ENCODE assay signal across 8 mouse cellular contexts in the genomic region with DNA sequence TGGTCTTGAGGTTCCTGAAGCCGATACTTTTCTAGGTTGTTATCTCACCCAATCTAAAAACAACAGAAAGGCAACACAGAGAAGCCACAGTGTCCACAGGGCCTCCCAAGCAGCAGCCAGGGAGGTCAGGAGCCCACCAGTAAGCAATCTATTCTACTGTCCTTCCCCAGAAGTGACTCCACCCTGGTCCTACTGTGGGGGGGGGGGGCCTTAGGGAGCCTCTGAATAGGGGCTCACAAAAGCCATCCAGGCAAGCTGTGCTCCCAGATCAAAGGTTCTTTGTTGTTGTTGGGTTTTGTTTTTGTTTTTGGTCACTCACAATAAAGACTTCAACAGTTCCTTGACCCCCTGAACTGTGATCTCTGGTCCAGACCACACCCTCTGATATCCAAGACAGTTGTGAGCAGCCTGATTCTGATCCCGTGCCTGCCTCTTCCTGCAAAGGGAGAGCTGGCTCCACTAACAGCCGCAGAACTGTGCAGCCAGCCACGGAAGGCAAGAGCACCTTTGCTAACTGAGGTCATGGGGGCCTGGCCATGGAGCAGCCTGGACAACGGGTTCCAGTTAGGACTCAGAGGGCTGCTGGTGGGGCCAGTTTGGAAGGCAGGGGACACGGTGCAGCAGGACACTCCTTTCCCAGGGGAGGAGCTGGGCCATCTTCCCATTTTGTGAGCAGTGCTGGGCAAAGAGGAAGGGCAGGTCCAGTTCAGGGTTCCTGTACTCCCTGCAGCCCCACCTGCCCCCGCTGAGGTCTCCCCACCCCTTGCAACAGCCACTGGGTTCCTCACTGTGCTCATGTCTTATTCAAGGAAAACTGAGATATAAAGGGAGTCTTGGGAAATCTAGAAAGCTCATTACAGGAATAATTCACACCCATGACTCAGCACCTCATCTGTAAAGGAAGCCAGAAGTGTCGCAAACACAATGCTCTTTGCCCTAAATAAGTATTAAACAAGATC. TPM values are rescaled to one million over a fixed set of nuclear protein-coding genes. Genes with fewer than 3 reads are reported as not detected.
DNase-seq lines count a peak whose midpoint lies in the region; ATAC-seq and TF ChIP-seq lines count a peak whose summit lies in the region.

No protein-coding gene starts in this region.

- CTCF ChIA-PET in Patski (lab: Charles Lee) = interaction anchor here (0.8 to 1.9 kb wide), 2 partner anchors 8 to 10 kb away, joined by 3 to 4 read pairs; no protein-coding TSS in a partner anchor

- H3K27me3 ChIP-seq in Patski = no peaks in the 10 kb centered on the region
- H3K27me3 ChIP-seq in intestine, embryonic 16.5 days (replicated peaks; ENCODE audit: control insufficient read depth, insufficient read depth, low read length) = no peaks in the 10 kb centered on the region
- no peaks in the 10 kb centered on the region for H3K27me3 ChIP-seq in lung, embryonic 14.5 days (ENCODE audit: insufficient read depth, low read length)

- H3K27ac ChIP-seq in intestine, embryonic 16.5 days (ENCODE audit: low read length) = peak overlapping the region; percentile 62
- no peak overlapping the region for H3K27ac ChIP-seq in lung, embryonic 14.5 days (ENCODE audit: low read depth)

- H3K4me1 ChIP-seq in intestine, embryonic 16.5 days (ENCODE audit: control insufficient read depth, insufficient read depth, low read length) = peaks cover 16% of the 10 kb centered on the region
- peaks cover 8% of the 10 kb centered on the region; the same call in 1 of the 2 replicates for H3K4me1 ChIP-seq in lung, embryonic 14.5 days (ENCODE audit: insufficient read depth)

- in situ Hi-C loops in Patski (cut with MboI; ENCODE audit: low pct_unique_long_range_greater_than_20kb) = no loop called here

- no peak overlapping the region for H3K4me2 ChIP-seq in intestine, embryonic 16.5 days (ENCODE audit: low read depth, low read length)
- no peak overlapping the region for H3K4me2 ChIP-seq in lung, embryonic 14.5 days

- POLR2A ChIA-PET in Patski (lab: Charles Lee) = interaction anchor here (0.6 to 0.9 kb wide), 2 partner anchors 10 to 138 kb away, joined by 3 to 7 read pairs; no protein-coding TSS in a partner anchor

- DNase-seq in 3134 (ENCODE audit: extremely low read depth, insufficient read length, low spot score) = peak; percentile 71
- no peak for DNase-seq in Patski (ENCODE audit: low read depth, low spot score)
- DNase-seq in lung, embryonic 14.5 days = no peak
- DNase-seq in urinary bladder, postnatal 36 days (ENCODE audit: low spot score in 2 of 2) = peak; percentile 68 to 86
- no peak for DNase-seq in layer of hippocampus, adult 11-12 months (ENCODE audit: low spot score)
- no peak for DNase-seq in T-cell, adult 2 months (ENCODE audit: low spot score)

- TF ChIP-seq CTCF in Patski (IDR thresholded peaks at IDR 0.05) = no peak
- TF ChIP-seq CTCF in lung, embryonic 14.5 days (IDR thresholded peaks at IDR 0.05; ENCODE audit: low read depth) = no peak

- H3K36me3 ChIP-seq in intestine, embryonic 16.5 days (ENCODE audit: control insufficient read depth, insufficient read depth, low read length) = no peaks in the 10 kb centered on the region
- H3K36me3 ChIP-seq in lung, embryonic 14.5 days (ENCODE audit: insufficient read depth) = no peaks in the 10 kb centered on the region

- H3K4me3 ChIP-seq in intestine, embryonic 16.5 days (ENCODE audit: low read length) = no peak overlapping the region
- H3K4me3 ChIP-seq in lung, embryonic 14.5 days (ENCODE audit: low read depth, low read length) = no peak overlapping the region

- peak overlapping the region; percentile 39 for H3K9ac ChIP-seq in intestine, embryonic 16.5 days (ENCODE audit: low read depth, low read length)
- H3K9ac ChIP-seq in lung, embryonic 14.5 days = no peak overlapping the region

- no peaks in the 10 kb centered on the region for H3K9me3 ChIP-seq in intestine, embryonic 16.5 days (ENCODE audit: control insufficient read depth, low read length)
- H3K9me3 ChIP-seq in lung, embryonic 14.5 days (ENCODE audit: low read depth, low read length) = no peaks in the 10 kb centered on the region

- 23% methylated on average over 8 of the region's 8 CpGs for WGBS in intestine, embryonic 16.5 days
- WGBS in lung, embryonic 14.5 days = 27% methylated on average over 8 of the region's 8 CpGs

- peak; percentile 35 for ATAC-seq in Patski
- ATAC-seq in granulocyte monocyte progenitor cell, adult 5-6 weeks (replicated peaks; ENCODE audit: poor library complexity, severe bottlenecking) = peak; percentile 93
- peak; percentile 80 for ATAC-seq in intestine, embryonic 16.5 days
- ATAC-seq in lung, embryonic 14.5 days (ENCODE audit: insufficient read depth) = peak; percentile 51; the same call in 1 of the 2 replicates

RNA-seq across cellular contexts. Expression of gene Nfkbia, which starts 18.9 kb away (rescaled TPM):
- 47.7 TPM for polyA plus RNA-seq in Patski (2021)
- total RNA-seq in granulocyte monocyte progenitor cell, adult 5-6 weeks (2014; fragmentation: Nextera tagmentation) = 7.5 and 15.3 TPM in 2 replicates
- total RNA-seq in granulocyte monocyte progenitor cell, adult 5-6 weeks (2017) = 65.5 and 75.3 TPM in 2 replicates
- polyA plus RNA-seq in intestine, embryonic 16.5 days (2015; fragmentation: Nextera tagmentation; extraction: Ambion mirVana) = 75.5 and 83.8 TPM in 2 replicates
- 81.0 and 93.6 TPM in 2 replicates for polyA plus RNA-seq in lung, embryonic 14.5 days (2014; fragmentation: Nextera tagmentation; extraction: Ambion mirVana)

Comparison
In these comparisons a context has a peak if more than half of its experiments do, and no peak if none do; other contexts are left out.
1. DNase-seq: peak in 3134 (single experiment) and urinary bladder, postnatal 36 days (2 of 2); none in Patski (single experiment), lung, embryonic 14.5 days (single experiment), layer of hippocampus, adult 11-12 months (single experiment) and T-cell, adult 2 months (single experiment).
2. ATAC-seq: peak in every context shown above with its lines; median percentile 93 in granulocyte monocyte progenitor cell, adult 5-6 weeks; 80 in intestine, embryonic 16.5 days; 51 in lung, embryonic 14.5 days; 35 in Patski.